Mouse (Mus musculus) ES-Bruce4 (cell line): ENCODE measurements around the gene Ccdc141.

Source experiments
- CTCF ChIP-seq: IDR thresholded peaks from one replicate; pipeline ENCODE4 v1.8.1; 2011; ENCODE audit warnings: low read depth, low read length
- EP300 ChIP-seq: IDR thresholded peaks from 2 replicates; pipeline ENCODE4 v1.6.1; 2011; ENCODE audit warnings: low read depth, low read length; ENCODE audit not compliant: insufficient read depth
- POLR2A ChIP-seq: IDR thresholded peaks from one replicate; pipeline ENCODE4 v1.8.1; 2011; ENCODE audit warnings: low read length; ENCODE audit not compliant: insufficient read depth

- no peak for TF ChIP-seq EP300
- no peak for TF ChIP-seq CTCF
- TF ChIP-seq POLR2A, result no peak
Observed at GRCm38 (mm10) chr2:77114335-77114734, 56.1 kb downstream of the Ccdc141 start.
